Mouse (Mus musculus) thymus, adult 2 months (tissue): Measurements from ENCODE around the gene Tfeb. TPM values are rescaled to one million over a fixed set of nuclear protein-coding genes. Genes with fewer than 3 reads are reported as not detected.

Source experiments
- DNase-seq: peaks from one replicate; pipeline ENCODE4 v3.0.0; 2021
- H3K27ac ChIP-seq: fragments of 200-500 bp; 2 replicates; pipeline ENCODE4 v1.5.1; 2012; ENCODE audit warnings: low read length, control low read depth; ENCODE audit not compliant: control insufficient read depth, insufficient read depth
- H3K27me3 ChIP-seq: fragments of 200-500 bp; 2 replicates; pipeline ENCODE4 v1.6.1; 2012; ENCODE audit warnings: mild to moderate bottlenecking, low read length, moderate library complexity, mixed read lengths; ENCODE audit not compliant: control insufficient read depth, insufficient read depth
- H3K36me3 ChIP-seq: fragments of 200-500 bp; 2 replicates; pipeline ENCODE4 v1.6.1; 2012; ENCODE audit warnings: mild to moderate bottlenecking, low read length, moderate library complexity; ENCODE audit not compliant: control insufficient read depth, insufficient read depth
- H3K4me1 ChIP-seq: fragments of 200-500 bp; replicated peaks from 2 replicates; pipeline ENCODE4 v1.6.1; 2012; ENCODE audit warnings: low read length; ENCODE audit not compliant: control insufficient read depth, insufficient read depth
- H3K4me3 ChIP-seq: fragments of 200-500 bp; 2 replicates; pipeline ENCODE4 v1.5.1; 2012; ENCODE audit warnings: mild to moderate bottlenecking, low read length, control low read depth, moderate library complexity; ENCODE audit not compliant: control insufficient read depth, insufficient read depth
- CTCF ChIP-seq: fragments of 200-500 bp; IDR thresholded peaks from 2 replicates; pipeline ENCODE4 v1.5.1; 2012; ENCODE audit warnings: mild to moderate bottlenecking, control low read depth, low read length, moderate library complexity, borderline replicate concordance; ENCODE audit not compliant: control insufficient read depth, poor library complexity, insufficient read depth; ENCODE audit errors: extremely low read depth
- POLR2A ChIP-seq: fragments of 200-500 bp; IDR thresholded peaks from 2 replicates; pipeline ENCODE4 v1.6.1; 2012; ENCODE audit warnings: mild to moderate bottlenecking, low read length, control low read depth, moderate library complexity; ENCODE audit not compliant: control insufficient read depth, poor library complexity, insufficient read depth; ENCODE audit errors: extremely low read depth
- WGBS: fragments of 180-500 bp; shearing (Covaris S2); methylation state at CpG from one replicate; pipeline ENCODE4 v1.1.7; 2018; 5-methylcytosine and 5-hydroxymethylcytosine counted together
- polyA plus RNA-seq: library from polyadenylated mRNA; depleted of rRNA; stranded (reverse); fragments of >200 nt; gene quantifications from 2 replicates; pipeline ENCODE4 v1.2.3, GENCODE M21; 2012

The Tfeb gene
- polyA plus RNA-seq, 1 experiment, result 25.3 TPM

GRCm38 (mm10) chr17:47750101-47750500 is 13.3 kb downstream of the Tfeb start:
- no peak for DNase-seq
- Histone ChIP-seq H3K36me3 (no peaks in the 10 kb centered on the region), H3K4me1 (peaks cover 3% of the 10 kb centered on the region), H3K4me3 (no peak overlapping the region), H3K27ac (no peak overlapping the region), H3K27me3 (no peaks in the 10 kb centered on the region)
- TF ChIP-seq CTCF, result no peak
- 95% methylated on average over 6 of the region's 6 CpGs for WGBS

GRCm38 (mm10) chr17:47751811-47752210 is 15.0 kb downstream of the Tfeb start:
- Histone ChIP-seq H3K27me3 (no peaks in the 10 kb centered on the region), H3K36me3 (no peaks in the 10 kb centered on the region), H3K27ac (no peak overlapping the region), H3K4me3 (no peak overlapping the region), H3K4me1 (peaks cover 3% of the 10 kb centered on the region)
- DNase-seq, result no peak
- TF ChIP-seq POLR2A (no peak), CTCF (no peak)
- WGBS, result 88% methylated on average over 5 of the region's 5 CpGs

- 94% methylated on average over 8 of the region's 8 CpGs for WGBS
- no peak overlapping the region for H3K27ac ChIP-seq
- peaks cover 3% of the 10 kb centered on the region for H3K4me1 ChIP-seq
- no peak for DNase-seq
- no peak overlapping the region for H3K4me3 ChIP-seq
- TF ChIP-seq CTCF (no peak), POLR2A (no peak)
- no peaks in the 10 kb centered on the region for H3K27me3 ChIP-seq
- H3K36me3 ChIP-seq, result no peaks in the 10 kb centered on the region
Measured at GRCm38 (mm10) chr17:47753130-47753775, 16.4 kb downstream of the Tfeb start.

- Histone ChIP-seq H3K36me3 (no peaks in the 10 kb centered on the region), H3K4me3 (no peak overlapping the region), H3K4me1 (peaks cover 3% of the 10 kb centered on the region), H3K27me3 (no peaks in the 10 kb centered on the region), H3K27ac (no peak overlapping the region)
- WGBS, result 18% methylated on average over 13 of the region's 13 CpGs
- TF ChIP-seq POLR2A (no peak), CTCF (no peak)
- DNase-seq, result peak; percentile 18
Measured at GRCm38 (mm10) chr17:47754246-47754645, 17.4 kb downstream of the Tfeb start.

GRCm38 (mm10) chr17:47756366-47756765 is 19.5 kb downstream of the Tfeb start:
- Histone ChIP-seq H3K27me3 (no peaks in the 10 kb centered on the region), H3K4me1 (peaks cover 3% of the 10 kb centered on the region), H3K4me3 (no peak overlapping the region), H3K36me3 (no peaks in the 10 kb centered on the region), H3K27ac (no peak overlapping the region)
- TF ChIP-seq POLR2A (no peak), CTCF (no peak)
- DNase-seq, result no peak
- 80% methylated on average over 6 of the region's 6 CpGs for WGBS

GRCm38 (mm10) chr17:47757056-47757610 is 20.3 kb downstream of the Tfeb start:
- Histone ChIP-seq H3K36me3 (no peaks in the 10 kb centered on the region), H3K27me3 (no peaks in the 10 kb centered on the region), H3K27ac (no peak overlapping the region), H3K4me3 (no peak overlapping the region), H3K4me1 (peaks cover 3% of the 10 kb centered on the region)
- WGBS, result 77% methylated on average over 7 of the region's 7 CpGs
- no peak for TF ChIP-seq CTCF
- no peak for DNase-seq
